Mouse (Mus musculus) heart, embryonic 11.5 days (tissue): Measurements from ENCODE around the gene Ttc36. TPM values are rescaled to one million over a fixed set of nuclear protein-coding genes. Genes with fewer than 3 reads are reported as not detected.

ENCODE experiments used
- ATAC-seq: fragments of 200-750 bp; cut with Nextera tagmentation; replicated peaks from 2 replicates; pipeline ENCODE4 v1.8.0; 2017; ENCODE audit warnings: moderate library complexity; ENCODE audit not compliant: insufficient number of reproducible peaks, low FRiP score, low TSS enrichment
- H3K27ac ChIP-seq: fragments of 300-500 bp; sonication (generic); 2 replicates; pipeline ENCODE4 v1.5.1; 2014; ENCODE audit warnings: mild to moderate bottlenecking, low read depth, low read length
- H3K27me3 ChIP-seq: fragments of 300-500 bp; sonication (generic); 2 replicates; pipeline ENCODE4 v1.6.1; 2014; ENCODE audit warnings: mild to moderate bottlenecking, low read length, mixed read lengths; ENCODE audit not compliant: control insufficient read depth, insufficient read depth
- H3K36me3 ChIP-seq: fragments of 300-500 bp; sonication (generic); 2 replicates; pipeline ENCODE4 v1.6.1; 2014; ENCODE audit warnings: mild to moderate bottlenecking, low read length, moderate library complexity, mixed read lengths; ENCODE audit not compliant: control insufficient read depth, insufficient read depth
- H3K4me1 ChIP-seq: fragments of 300-500 bp; sonication (generic); 2 replicates; pipeline ENCODE4 v1.6.1; 2014; ENCODE audit warnings: low read length; ENCODE audit not compliant: control insufficient read depth, insufficient read depth
- H3K4me2 ChIP-seq: fragments of 300-500 bp; sonication (generic); 2 replicates; pipeline ENCODE4 v1.6.1; 2014; ENCODE audit warnings: mild to moderate bottlenecking, moderate library complexity
- H3K4me3 ChIP-seq: fragments of 300-500 bp; sonication (generic); 2 replicates; pipeline ENCODE4 v1.5.1; 2014; ENCODE audit warnings: low read depth, low read length
- H3K9ac ChIP-seq: fragments of 300-500 bp; sonication (generic); 2 replicates; pipeline ENCODE4 v1.6.1; 2014; ENCODE audit warnings: mild to moderate bottlenecking, low read depth, low read length, moderate library complexity
- H3K9me3 ChIP-seq: fragments of 300-500 bp; sonication (generic); replicated peaks from 2 replicates; pipeline ENCODE4 v1.6.1; 2016; ENCODE audit warnings: low read length; ENCODE audit not compliant: control insufficient read depth
- WGBS: fragments of 180-500 bp; shearing (Covaris S2); extraction: QIAGEN DNeasy Blood & Tissue Kit; methylation state at CpG from one replicate; pipeline ENCODE4 v1.1.7; 2014; ENCODE audit not compliant: insufficient replicate concordance; 5-methylcytosine and 5-hydroxymethylcytosine counted together
- polyA plus RNA-seq: library from polyadenylated mRNA; unstranded; fragments of >200 nt; fragmentation: Nextera tagmentation; extraction: Ambion mirVana; gene quantifications from 2 replicates; pipeline ENCODE4 v1.2.1, GENCODE M21; 2014

The Ttc36 gene
- polyA plus RNA-seq, 1 experiment from 2014 or later, result 0.24 TPM

DNA sequence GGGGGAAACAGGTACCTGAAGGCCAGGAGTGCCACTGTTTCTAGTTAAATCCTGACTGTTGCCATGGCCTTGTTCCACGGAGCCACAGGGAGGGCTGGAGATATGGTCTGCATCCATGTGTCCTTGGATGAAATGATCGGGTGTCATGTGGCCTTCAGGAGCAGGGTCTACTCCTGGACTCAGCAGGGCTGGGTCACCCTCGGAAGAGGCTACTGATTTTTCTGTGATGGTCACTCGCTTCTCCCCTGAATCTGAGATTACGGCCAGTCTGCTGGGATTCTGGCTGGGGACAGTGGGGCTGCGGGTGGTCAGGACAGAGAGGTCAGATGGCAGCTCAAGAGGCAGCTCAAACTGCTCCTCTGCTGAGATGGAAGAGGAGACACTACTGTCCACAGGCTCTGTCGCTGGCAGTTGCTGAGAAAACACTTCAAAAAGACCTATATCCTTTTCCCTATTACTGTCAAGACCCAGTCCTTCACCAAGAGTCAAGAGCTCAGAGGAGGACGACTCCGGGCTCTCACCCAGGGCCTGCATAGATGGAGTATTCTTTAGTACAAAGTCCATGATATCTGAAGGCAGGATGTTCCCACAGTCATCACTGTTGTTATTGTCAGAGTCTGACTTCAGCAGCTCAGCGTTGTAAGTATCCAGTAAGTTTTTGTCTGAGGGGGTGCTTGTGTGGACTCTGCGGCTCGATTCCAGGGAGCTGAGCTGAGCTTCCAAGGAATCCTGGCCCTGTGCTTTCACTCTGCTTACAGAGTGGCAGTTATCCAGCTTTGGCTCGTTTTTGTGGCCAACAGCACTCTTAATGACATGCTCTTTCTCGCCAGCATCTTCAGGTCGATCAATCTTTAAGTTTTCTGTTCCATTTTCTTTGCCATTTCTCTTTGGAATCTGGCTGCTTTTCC is 17.3 kb upstream of the Ttc36 start:
- Histone ChIP-seq H3K36me3 (peaks cover 78% of the 10 kb centered on the region), H3K4me3 (no peak overlapping the region), H3K27ac (no peak overlapping the region), H3K4me1 (no peaks in the 10 kb centered on the region), H3K9me3 (no peaks in the 10 kb centered on the region), H3K4me2 (no peak overlapping the region), H3K27me3 (no peaks in the 10 kb centered on the region), H3K9ac (no peak overlapping the region)
- ATAC-seq, result no peak
- WGBS, result 92% methylated on average over 15 of the region's 15 CpGs

- ATAC-seq, result no peak
- Histone ChIP-seq H3K9ac (no peak overlapping the region), H3K4me2 (no peak overlapping the region), H3K27ac (no peak overlapping the region), H3K9me3 (no peaks in the 10 kb centered on the region), H3K4me3 (no peak overlapping the region), H3K27me3 (no peaks in the 10 kb centered on the region), H3K4me1 (no peaks in the 10 kb centered on the region), H3K36me3 (peaks cover 71% of the 10 kb centered on the region)
- WGBS, result 65% methylated on average over 5 of the region's 5 CpGs
These were observed 14.7 kb upstream of the Ttc36 start for GRCm38 (mm10) chr9:44817522-44817921.

DNA sequence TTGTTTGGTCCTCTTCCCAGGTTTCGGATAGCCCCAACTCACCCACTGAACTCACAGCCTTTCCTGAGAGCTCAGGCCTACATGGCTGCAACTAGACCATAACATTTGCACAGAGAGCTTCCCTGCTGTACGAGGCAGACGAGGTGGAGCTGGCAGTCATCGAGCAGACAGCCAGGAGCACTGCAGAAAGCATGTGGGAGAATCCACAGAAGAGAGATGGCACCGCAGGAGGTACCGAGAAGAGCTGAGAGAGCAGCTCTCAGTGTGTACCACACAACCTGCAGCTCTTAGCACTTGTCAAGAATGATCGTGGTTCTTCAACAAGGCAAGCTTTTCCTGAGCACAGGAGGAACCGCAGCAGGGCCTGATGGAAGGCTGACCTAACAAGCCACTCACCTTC is 11.3 kb upstream of the Ttc36 start:
- H3K27me3 ChIP-seq, result no peaks in the 10 kb centered on the region
- peaks cover 72% of the 10 kb centered on the region for H3K36me3 ChIP-seq
- H3K9ac ChIP-seq, result 0 out of 2 replicates have a peak overlapping the region, but pooled peaks have one; percentile 10
- no peaks in the 10 kb centered on the region for H3K9me3 ChIP-seq
- H3K27ac ChIP-seq, result no peak overlapping the region
- H3K4me2 ChIP-seq, result no peak overlapping the region
- 92% methylated on average over 8 of the region's 8 CpGs for WGBS
- no peaks in the 10 kb centered on the region for H3K4me1 ChIP-seq
- no peak overlapping the region for H3K4me3 ChIP-seq
- no peak for ATAC-seq

GRCm38 (mm10) chr9:44810316-44810715 is 7.4 kb upstream of the Ttc36 start:
- Histone ChIP-seq H3K4me2 (no peak overlapping the region), H3K9ac (no peak overlapping the region), H3K27me3 (no peaks in the 10 kb centered on the region), H3K9me3 (no peaks in the 10 kb centered on the region), H3K27ac (no peak overlapping the region), H3K36me3 (peaks cover 57% of the 10 kb centered on the region), H3K4me3 (no peak overlapping the region), H3K4me1 (no peaks in the 10 kb centered on the region)
- WGBS, result 84% methylated on average over 10 of the region's 10 CpGs
- ATAC-seq, result no peak

GRCm38 (mm10) chr9:44807778-44808177 is 4.9 kb upstream of the Ttc36 start:
- no peaks in the 10 kb centered on the region for H3K9me3 ChIP-seq
- H3K9ac ChIP-seq, result no peak overlapping the region
- WGBS, result 94% methylated on average over 10 of the region's 10 CpGs
- no peaks in the 10 kb centered on the region for H3K4me1 ChIP-seq
- H3K4me3 ChIP-seq, result no peak overlapping the region
- no peak overlapping the region for H3K4me2 ChIP-seq
- H3K27ac ChIP-seq, result no peak overlapping the region
- no peak for ATAC-seq
- peaks cover 44% of the 10 kb centered on the region for H3K36me3 ChIP-seq
- no peaks in the 10 kb centered on the region for H3K27me3 ChIP-seq

DNA sequence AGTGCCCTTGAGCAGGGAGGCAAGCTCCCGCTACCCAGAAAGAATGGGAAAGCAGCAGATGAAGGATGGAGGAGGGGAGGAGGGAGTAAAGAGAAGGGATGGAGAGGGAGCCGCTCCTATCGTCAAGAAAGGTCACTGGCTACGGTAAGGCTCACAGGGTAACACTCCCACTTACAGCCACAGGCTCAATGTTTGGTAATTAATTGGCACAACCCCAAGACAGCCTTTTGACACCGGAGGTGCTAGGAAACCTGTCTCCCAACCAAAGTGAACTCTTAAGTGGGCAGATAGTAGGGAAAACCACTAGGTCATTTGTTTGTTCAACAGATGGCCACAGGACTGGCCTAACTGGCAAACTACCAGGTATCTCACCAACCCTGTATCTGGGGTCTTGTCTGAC is 4.3 kb upstream of the Ttc36 start:
- Histone ChIP-seq H3K4me1 (no peaks in the 10 kb centered on the region), H3K36me3 (peaks cover 40% of the 10 kb centered on the region), H3K9me3 (no peaks in the 10 kb centered on the region), H3K9ac (no peak overlapping the region), H3K4me3 (no peak overlapping the region), H3K4me2 (no peak overlapping the region), H3K27me3 (no peaks in the 10 kb centered on the region), H3K27ac (no peak overlapping the region)
- ATAC-seq, result no peak
- WGBS, result 75% methylated on average over 5 of the region's 5 CpGs

GRCm38 (mm10) chr9:44805536-44805935 is 2.7 kb upstream of the Ttc36 start:
- WGBS, result 88% methylated on average over 5 of the region's 5 CpGs

GRCm38 (mm10) chr9:44804678-44805077 is 1.8 kb upstream of the Ttc36 start:
- Histone ChIP-seq H3K36me3 (peaks cover 26% of the 10 kb centered on the region), H3K27ac (no peak overlapping the region), H3K27me3 (peaks cover 14% of the 10 kb centered on the region), H3K4me2 (no peak overlapping the region), H3K9ac (no peak overlapping the region), H3K4me1 (no peaks in the 10 kb centered on the region; the same call in 1 of the 2 replicates), H3K4me3 (no peak overlapping the region), H3K9me3 (no peaks in the 10 kb centered on the region)
- no peak for ATAC-seq
- 91% methylated on average over 10 of the region's 10 CpGs for WGBS

More at GRCm38 (mm10) chr9:44805536-44805935, 2.7 kb upstream of the Ttc36 start:
- H3K4me3 ChIP-seq, result no peak overlapping the region
- H3K27me3 ChIP-seq, result peaks cover 12% of the 10 kb centered on the region
- H3K27ac ChIP-seq, result no peak overlapping the region
- peaks cover 31% of the 10 kb centered on the region for H3K36me3 ChIP-seq
- no peaks in the 10 kb centered on the region for H3K9me3 ChIP-seq
- no peak overlapping the region for H3K4me2 ChIP-seq
- no peaks in the 10 kb centered on the region for H3K4me1 ChIP-seq
- ATAC-seq, result no peak
- H3K9ac ChIP-seq, result no peak overlapping the region

- H3K4me2 ChIP-seq, result no peak overlapping the region
- no peak overlapping the region for H3K4me3 ChIP-seq
- no peak overlapping the region for H3K9ac ChIP-seq
- no peaks in the 10 kb centered on the region for H3K9me3 ChIP-seq
- no peak overlapping the region for H3K27ac ChIP-seq
- WGBS, result 76% methylated on average over 6 of the region's 6 CpGs
- H3K4me1 ChIP-seq, result peaks cover 5% of the 10 kb centered on the region
- H3K27me3 ChIP-seq, result peaks cover 32% of the 10 kb centered on the region
- ATAC-seq, result no peak
- H3K36me3 ChIP-seq, result peaks cover 8% of the 10 kb centered on the region
These were observed 1.2 kb downstream of the Ttc36 start for GRCm38 (mm10) chr9:44801669-44802068.
